Mouse (Mus musculus): ENCODE measurements around the gene Eif2b4.
A peak's percentile ranks its signal among the peaks of the same experiment; 100 is the strongest.
"Not testable (repeated sequence)": the region's sequence is repeated elsewhere in the genome, so short reads cannot be mapped to it uniquely, and the experiment has no call there.

Eif2b4 gene

GRCm38 (mm10) chr5:31192939-31193630 lies at the start of gene Eif2b4, which contains the start of gene Snx17:
Eif2b4 (minus strand) TSS chr5:31193430.
Snx17 (plus strand) TSS chr5:31193227.
- DNase-seq (ENCODE audit: low read depth), result peak; percentile 99

DNA sequence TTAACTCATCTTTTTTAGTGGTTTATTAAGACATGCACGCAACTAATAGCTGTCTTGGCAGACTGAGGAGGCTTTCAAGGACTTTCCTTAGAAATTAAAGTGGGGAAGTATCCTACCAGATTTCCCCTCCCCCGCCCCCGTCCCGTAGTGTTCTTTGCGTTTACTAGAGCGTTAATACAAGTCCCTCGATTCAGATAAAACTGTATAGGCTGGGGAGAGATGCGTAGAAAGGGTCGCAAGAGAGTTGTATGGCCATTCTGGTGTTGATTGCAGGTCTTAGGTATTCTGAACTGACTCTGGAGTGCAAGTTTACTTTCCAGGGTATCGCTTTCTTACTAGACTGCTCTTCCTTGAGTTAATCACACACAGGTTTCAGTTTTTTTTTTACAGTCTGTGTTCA lies 49.0 kb upstream of the Eif2b4 start:
- DNase-seq (ENCODE audit: low read depth), result no peak

DNA sequence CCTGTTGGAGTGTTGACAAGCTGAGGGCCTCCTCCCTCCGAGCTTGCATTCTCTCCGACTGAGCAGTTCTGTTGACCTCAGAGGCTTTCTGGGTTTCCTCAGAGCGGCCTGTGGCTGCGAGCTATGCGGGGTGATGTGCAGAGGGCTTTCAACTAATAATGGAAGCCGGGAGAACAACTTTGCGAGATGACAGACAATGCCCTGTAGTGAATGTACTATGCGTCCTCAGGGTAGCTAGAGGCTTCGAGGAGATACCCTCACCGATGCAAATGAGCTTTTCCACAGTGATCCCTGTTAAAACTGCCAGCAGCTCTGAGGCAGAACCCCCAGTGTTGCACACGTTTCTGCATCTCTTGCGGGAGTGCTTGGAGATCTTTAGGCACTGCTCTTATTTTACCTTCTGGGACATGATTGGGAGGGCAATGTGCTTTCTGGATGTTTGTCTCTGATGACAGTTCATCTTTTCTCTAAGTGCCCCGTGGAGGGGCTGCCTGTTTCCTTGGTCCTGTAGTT lies 48.3 kb upstream of the Eif2b4 start:
- DNase-seq (ENCODE audit: low read depth), result no peak

DNA sequence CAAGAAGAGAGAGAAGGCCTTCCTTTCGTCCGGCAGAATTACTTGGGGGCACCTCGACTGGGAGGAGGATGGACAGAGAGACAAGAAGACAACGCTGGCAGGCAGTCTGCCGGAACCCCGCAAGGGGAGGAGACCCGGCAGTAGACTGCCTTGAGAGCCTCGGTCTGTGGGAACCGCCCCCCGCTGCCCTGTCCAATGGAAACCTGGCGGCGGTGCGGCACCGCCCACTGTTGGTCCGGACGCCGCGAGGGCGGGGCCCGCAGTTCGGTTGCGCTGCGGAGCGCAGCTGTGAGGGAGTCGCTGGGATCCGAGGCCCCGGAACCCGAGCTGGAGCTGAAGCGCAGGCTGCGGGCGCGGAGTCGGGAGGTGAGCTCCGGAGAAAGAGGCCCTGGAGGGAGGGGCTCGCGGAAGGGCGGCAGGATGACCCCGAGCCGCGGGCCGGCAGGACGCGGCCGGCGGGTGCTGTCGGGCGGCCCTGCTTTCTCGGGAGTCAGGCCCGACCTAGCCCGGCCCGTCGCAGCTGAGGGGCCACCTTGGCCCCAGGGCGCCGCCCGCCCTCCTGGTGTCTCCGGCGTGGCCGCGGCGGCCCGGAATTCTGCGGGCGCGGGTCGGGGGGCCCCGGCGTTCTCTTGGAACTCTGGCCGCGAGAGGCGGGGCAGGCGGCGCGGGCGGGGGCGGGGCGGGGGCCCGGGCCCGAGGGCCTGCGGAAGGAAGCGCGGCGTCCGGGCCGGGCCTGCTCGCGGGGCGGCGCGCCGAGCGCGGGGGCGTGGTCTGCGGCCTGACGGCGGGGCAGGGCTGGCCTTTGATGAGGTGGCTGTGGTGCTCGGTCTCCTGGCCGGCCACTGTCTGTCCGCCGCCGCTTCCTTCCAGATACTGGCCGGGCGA lies 47.6 kb upstream of the Eif2b4 start, which contains the start of the genes Nrbp1 and Gm9970:
TSS of gene Nrbp1 (plus strand) at position 228 of the 885 bp plus-strand sequence.
TSS of gene Gm9970 (minus strand) at position 596 of the 885 bp plus-strand sequence.
- DNase-seq (ENCODE audit: low read depth), result peak; percentile 97

DNA sequence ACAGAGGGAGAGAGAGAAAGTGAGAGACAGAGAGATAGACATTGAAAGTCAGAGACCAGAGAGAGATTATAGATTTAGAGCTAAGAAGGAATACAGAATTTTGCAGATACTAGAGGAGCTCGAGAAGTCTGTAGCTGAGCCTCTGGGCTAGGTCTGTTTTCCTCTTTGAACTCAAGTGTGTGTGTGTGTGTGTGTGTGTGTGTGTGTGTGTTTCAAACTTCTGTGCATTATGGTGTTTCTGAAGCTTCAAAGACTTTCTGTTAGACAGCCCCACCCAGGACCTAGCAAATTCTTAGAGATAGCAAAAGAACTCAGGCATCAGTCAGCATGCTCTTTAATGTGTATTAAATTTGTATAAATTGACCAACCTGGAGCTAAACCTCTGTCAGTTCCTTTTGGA lies 33.4 kb upstream of the Eif2b4 start:
- DNase-seq (ENCODE audit: low read depth), result no peak

DNA sequence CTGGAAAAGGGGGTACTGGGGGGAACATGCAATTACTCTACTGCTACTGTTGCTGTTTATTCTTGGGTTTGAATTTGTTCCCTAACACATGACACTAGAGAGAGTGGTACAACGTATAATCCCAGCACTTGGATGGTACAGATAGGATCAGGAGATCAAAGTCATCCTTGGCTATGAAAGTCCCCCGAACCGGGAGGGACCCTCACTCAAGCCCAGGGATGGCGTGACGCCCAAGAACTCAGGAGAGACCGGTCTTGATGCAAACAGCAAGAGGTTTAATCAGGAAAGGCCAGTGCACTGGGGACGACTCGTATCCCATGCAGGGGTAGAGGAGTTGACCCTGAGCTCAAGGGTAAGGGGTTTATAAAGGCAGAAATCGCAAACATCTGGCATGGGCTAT lies 29.5 kb upstream of the Eif2b4 start:
- no peak for DNase-seq (ENCODE audit: low read depth)

- DNase-seq (ENCODE audit: low read depth), result peak; percentile 64
Observed at GRCm38 (mm10) chr5:31221304-31221945, 28.2 kb upstream of the Eif2b4 start.

GRCm38 (mm10) chr5:31220448-31221303 lies 27.4 kb upstream of the Eif2b4 start, which contains the start of gene Ppm1g:
Ppm1g (minus strand) TSS chr5:31220687.
- DNase-seq (ENCODE audit: low read depth), result peak; percentile 98

- DNase-seq (ENCODE audit: low read depth), result no peak
Observed at GRCm38 (mm10) chr5:31219911-31220447, 26.7 kb upstream of the Eif2b4 start.

- no peak for DNase-seq (ENCODE audit: low read depth)
Observed at GRCm38 (mm10) chr5:31219474-31219873, 26.2 kb upstream of the Eif2b4 start.

DNA sequence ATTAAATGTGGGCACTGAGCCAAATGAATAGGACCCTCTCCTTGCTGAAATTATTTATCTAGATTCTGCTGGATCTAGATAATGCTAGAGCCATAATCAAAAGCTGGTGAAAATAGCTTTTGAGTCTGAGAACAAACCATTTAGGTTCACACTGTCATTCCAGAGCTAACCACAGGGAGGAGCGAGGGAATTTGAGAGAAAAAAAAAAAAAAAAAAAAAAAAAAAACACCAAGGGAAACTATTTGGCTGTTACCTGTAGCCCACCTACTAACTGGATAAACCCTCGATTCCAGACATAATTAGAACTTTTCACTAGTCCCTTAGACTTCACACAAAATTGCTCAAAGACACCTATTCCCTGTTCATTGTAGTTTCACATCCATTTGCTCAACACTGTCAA lies 25.8 kb upstream of the Eif2b4 start:
- DNase-seq (ENCODE audit: low read depth), result peak; percentile 69

DNA sequence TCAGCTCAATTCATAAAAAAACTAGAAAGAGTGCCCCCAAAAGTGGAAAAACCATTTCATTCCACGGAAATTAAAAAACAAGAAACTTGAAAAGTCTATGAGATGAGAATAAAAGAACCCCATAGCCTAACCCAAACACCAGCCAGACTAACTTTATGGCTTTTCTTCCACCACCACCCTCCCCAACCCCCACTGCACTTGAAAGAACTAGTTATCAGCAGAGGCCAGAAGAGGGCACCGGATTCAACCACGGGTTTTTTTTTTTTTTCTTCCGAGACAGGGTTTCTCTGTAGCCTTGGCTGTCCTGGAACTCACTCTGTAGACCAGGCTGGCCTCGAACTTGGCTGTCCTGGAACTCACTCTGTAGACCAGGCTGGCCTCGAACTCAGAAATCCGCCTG lies 25.1 kb upstream of the Eif2b4 start:
- DNase-seq (ENCODE audit: low read depth), result peak; percentile 77

DNA sequence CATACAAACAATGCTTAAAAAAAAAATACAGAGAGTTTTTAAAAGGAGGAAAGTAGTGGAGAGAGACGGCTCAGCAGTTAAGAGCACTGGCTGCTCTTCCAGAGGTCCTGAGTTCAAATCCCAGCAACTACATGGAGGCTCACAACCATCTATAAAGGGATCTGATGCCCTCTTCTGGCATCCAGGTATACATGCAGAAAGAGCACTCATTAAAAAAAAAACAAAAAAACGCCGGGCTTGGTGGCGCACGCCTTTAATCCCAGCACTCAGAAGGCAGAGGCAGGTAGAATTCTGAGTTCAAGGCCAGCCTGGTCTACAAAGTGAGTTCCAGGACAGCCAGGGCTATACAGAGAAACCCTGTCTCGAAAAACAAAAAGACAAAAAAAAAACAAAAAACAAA lies 23.3 kb upstream of the Eif2b4 start:
- DNase-seq (ENCODE audit: low read depth), result not testable (repeated sequence)

- DNase-seq (ENCODE audit: low read depth), result no peak
Observed at GRCm38 (mm10) chr5:31204421-31204820, 11.2 kb upstream of the Eif2b4 start.

DNA sequence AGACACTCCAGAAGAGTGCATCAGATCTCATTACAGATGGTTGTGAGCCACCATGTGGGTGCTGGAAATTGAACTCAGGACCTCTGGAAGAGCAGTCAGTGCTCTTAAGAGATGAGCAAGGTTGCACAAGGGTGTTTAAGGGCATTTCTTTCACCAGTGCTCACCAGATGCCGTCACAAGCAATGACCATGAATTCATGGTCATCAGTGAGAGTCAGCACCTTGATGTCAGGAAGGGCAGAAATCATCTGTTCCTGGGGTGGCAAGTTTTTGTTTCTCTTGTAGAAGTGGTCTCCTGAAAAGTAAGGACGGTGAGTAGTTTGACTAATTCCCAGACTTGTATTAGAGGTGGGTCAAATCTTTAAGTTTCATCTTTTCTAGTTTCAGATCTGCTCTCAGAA lies 10.6 kb upstream of the Eif2b4 start:
- no peak for DNase-seq (ENCODE audit: low read depth)

GRCm38 (mm10) chr5:31202933-31203332 lies 9.7 kb upstream of the Eif2b4 start:
- DNase-seq (ENCODE audit: low read depth), result peak; percentile 20

DNA sequence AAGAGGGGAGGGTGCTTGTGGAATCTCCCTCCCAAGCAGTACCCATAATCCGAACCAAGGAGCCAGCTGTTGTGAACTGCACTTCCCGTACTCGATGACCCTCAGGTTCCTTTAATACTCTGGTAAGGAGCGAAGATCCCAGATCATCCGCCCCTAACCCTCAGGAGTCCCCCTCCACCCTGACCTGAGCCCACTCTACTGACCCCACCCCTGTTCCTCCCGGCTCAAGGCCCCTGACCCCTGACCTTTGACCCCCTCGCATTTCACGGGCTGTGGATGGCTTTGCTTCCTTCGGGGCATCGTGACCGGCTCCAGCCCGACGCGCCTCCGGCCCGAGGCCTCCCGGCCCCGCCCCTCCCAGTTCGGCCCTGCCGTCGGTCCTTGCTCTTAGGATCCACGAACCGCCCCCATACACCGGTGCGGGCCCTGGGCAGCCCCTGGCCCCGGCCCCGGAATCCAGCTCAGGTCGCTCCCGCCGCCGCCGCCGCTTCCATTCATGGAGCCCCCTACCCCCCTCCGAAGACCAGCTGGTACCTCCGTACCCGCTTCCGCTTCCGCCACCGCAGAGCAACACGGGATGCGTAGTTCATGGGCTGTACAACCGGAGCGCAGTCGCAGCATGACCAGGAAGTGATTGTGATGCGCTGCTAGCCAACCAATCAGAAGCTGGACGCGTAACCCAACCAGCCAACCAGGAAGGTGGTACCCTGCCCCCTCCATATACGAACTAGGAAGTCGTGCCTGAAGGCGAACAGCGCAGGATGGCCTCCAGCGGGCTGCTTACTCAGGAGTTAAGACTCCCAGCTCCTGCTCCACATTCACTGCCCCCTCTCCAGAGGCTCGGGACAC lies 8.7 kb upstream of the Eif2b4 start, which contains the start of gene Zfp513:
TSS of gene Zfp513 (minus strand) at position 562 of the 849 bp plus-strand sequence.
- peak; percentile 98 for DNase-seq (ENCODE audit: low read depth)

DNA sequence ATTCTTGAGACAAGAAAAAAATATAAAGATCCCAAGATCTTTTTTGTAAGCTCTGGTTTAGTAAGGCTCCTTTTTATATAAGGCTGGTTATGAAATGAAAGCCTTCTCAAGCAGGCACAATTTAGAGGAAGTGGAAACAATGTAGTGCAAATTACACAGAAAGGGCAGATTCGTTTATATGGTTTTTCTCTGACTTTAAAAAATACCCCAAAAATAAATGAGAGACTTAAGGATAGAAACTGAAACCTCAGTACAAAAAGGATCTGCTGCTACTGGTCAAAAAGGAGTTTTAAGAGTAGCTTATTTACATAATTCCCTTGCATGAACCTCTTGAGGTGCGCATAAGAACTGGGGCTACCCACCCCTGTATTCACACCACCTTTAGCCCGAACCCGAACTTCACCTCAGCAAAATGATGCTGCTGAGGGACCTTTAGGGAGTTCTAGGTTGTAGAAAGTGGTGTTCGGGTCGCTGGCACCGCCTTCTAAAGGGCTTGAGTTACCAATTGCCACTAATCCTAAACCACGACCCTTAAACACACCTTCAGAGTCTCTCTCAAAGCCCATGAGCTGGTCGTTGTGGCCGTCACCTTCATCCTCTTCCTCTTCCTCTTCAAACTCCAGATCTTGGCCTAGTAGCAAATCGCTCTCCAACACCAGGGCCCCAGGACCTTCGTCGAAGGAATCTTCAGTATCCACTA lies 8.0 kb upstream of the Eif2b4 start:
- DNase-seq (ENCODE audit: low read depth), result peak; percentile 62

GRCm38 (mm10) chr5:31200327-31200768 lies 7.1 kb upstream of the Eif2b4 start:
- DNase-seq (ENCODE audit: low read depth), result peak; percentile 21

Measured in induced T-regulatory cell, adult 2 months (primary cell).